Mouse (Mus musculus): ENCODE measurements around the gene Ache.

Ache gene

DNA sequence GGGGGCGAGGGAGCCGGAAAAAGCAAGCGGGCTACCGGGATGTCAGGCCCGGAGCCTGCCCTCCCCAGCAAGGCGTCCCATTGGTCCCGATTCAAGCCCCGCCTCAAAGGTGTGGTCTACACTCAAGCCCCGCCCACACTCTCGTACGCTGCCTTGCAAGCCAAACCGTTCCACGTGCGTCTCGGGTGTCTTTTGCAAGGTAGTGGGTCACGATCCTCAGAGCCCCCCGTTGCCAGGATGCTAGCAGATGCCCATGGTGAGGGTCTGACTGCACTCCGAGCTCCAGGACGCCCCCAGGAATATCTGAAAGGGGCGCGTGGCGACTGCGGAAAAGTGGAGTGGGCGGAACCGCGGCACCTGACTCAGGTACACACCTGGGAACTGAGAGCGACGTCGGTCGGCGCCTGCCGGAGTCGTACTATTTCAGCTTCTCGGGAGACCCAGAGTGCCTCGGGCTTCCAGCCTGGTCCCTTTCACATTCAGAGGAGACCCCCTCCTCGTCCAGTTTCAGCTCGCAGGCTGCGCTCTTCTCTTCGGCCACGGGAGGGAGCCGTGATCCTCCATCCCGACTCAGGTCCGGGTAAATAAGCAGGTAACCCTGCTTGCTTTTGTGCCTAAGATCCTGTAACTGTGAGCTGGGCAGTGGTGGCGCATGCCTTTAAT, 46.3 kb downstream of the Ache start, which contains the start of gene Slc12a9:
TSS of gene Slc12a9 (minus strand) at position 86 of the 663 bp plus-strand sequence.
- peak; percentile 70 for DNase-seq (ENCODE audit: extremely low read depth, low read depth)

DNA sequence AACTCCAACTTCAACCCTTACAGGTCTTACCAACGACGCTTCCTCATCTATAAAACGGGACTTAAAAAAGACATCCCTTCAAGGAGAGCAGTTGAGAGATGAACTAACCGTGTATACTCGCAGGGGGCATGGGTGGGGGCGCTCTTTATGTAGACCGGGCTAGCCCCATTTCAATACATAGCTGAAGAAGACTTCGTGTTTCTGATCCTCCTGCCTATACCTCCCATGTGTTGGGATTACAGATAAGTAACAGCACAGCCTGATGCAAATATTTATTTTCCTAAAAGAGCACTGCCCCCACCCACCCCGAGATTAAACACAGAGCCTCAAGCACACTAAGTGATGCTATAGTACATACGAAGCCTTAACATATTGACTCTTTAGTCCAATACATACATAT, 47.0 kb downstream of the Ache start:
- peak; percentile 17 for DNase-seq (ENCODE audit: extremely low read depth, low read depth)

DNA sequence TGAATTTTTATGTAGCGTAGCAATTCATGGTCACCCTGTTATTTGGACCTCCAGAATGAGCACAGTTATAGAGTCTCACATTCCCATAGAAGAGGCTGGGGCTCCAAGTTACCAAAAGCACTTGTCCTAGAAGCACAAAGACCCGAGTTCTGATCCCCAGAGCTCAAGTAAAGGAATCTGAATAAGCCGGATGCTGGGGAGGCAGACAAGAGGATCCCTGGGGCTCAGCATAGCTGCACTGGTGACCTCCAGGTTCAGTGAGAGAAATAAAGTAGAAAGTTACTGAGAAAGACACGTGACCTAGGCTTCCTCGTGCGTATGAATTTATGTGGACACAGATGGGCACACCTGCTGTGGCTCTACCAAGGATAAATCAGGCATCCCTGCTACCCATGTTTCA, 47.7 kb downstream of the Ache start:
- no peak for DNase-seq (ENCODE audit: extremely low read depth, low read depth)

DNA sequence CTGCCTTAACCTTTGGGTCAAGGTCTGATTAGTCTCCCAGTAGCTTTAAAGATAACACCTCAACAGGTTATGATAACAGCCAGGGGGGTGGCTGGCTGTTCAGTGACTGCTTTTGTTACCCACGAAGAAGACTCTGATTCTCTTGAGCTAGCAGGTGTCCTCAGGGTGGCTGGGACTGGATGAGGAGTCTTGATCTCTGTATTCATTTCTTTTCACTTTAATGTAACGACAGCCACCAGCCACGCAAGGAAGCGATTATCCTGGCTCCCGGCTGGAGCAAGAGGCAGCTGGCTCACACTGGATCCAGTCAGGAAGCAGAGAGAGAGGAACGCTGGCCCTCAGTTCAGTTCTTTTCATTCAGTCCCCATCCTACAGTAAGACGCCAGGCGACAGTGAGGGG, 49.9 kb downstream of the Ache start:
- no peak for DNase-seq (ENCODE audit: extremely low read depth, low read depth)

DNA sequence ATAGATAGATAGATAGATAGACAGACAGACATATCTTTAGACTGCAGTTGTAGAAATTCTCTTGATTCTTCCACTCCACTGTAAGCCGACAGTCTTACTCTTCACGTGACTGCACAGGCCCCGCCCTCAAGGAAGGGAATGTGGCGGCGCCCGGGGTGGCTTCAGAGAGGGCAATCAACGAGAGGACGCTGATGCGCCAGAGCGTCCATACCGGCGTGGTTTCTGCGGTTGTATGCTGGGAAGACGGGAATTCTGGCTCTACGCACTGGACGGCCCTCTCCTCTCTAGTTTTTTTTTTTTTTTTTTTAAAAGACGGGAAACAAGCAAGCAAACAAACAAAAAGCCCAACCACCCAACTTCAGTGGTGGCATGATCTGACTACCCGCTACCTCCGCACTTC, 50.9 kb downstream of the Ache start:
- DNase-seq (ENCODE audit: extremely low read depth, low read depth): peak; percentile 58

DNA sequence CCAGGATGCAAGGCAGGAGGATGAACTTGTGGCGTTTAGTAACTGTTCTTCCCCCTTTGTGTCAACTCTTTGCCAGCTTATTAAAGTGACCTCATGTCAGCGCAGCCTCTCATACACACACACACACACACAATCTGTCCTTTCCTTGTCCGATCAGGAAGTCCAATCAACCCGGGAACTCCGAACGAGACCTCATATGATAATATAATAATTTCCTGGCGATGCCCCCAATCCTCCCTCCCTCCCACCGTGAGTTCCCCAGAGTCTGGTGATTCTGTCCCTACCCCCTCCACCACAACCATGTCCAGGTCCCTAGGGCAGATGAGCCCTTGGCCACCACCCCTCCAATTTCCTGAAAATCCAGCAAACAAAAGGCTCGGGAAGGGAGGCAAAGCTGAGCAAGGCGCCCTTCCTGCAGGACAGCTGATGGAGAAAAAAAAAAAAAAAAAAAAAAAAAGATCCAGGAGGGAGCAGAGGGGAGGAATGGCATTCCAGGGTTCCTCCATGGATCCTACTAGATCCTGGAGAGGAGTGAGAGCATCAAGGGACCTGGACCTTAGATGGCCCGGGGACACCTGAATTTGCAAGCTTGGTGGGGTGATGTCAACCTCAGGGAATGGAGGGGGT, 51.5 kb downstream of the Ache start:
- no peak for DNase-seq (ENCODE audit: extremely low read depth, low read depth)

DNA sequence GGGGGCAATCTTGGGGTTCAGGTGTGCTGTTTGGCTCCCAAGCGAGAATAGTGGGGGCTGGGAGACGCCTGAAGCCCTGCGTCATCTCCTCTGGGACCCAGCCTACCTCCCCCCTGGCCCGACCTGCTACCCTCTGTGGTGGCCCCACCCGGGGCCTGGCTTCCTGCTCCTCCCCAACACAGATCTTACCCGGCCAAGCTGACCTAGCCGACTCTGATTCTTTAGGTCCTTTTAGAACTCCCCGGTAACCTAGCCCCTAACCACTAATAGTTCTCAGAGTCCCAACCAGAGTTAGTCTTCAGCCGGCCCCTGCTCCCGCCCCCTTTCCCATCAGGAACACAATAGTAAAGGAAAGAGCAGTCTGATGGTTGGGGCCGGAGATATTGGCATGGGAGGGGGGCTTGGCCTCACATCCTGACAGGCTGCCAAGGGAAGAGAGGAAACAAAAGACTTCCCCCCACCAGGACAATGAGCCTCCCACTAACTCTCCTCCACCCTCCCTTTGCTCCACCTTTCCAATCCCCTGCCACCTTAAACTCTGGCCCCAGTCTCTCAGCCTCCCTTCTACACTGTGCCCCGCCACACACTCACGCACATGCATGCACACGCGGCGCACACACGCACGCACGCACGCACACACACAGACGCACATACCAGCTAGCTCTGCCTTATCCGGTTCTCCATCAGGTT, 52.1 kb downstream of the Ache start:
- DNase-seq (ENCODE audit: extremely low read depth, low read depth): no peak

DNA sequence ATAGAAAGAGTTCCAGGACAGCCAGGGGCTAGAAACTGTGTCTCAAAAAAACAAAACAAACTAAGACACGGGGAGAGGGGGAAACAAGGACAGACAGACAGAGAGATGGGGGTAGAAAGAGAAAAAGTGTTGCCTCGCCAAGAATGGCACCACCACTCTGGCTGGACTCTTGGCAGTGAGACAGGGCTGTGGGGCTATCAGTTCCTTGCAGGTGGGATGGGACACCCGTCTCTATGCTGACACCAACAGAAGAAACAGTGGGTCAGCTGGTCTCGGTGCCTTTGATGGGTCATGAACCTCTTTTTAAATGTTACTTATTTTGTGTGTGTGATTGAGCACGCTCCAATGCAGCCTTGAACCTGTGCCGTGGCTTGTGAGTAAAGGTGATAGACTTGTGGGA, 52.9 kb downstream of the Ache start:
- no peak for DNase-seq (ENCODE audit: extremely low read depth, low read depth)

DNA sequence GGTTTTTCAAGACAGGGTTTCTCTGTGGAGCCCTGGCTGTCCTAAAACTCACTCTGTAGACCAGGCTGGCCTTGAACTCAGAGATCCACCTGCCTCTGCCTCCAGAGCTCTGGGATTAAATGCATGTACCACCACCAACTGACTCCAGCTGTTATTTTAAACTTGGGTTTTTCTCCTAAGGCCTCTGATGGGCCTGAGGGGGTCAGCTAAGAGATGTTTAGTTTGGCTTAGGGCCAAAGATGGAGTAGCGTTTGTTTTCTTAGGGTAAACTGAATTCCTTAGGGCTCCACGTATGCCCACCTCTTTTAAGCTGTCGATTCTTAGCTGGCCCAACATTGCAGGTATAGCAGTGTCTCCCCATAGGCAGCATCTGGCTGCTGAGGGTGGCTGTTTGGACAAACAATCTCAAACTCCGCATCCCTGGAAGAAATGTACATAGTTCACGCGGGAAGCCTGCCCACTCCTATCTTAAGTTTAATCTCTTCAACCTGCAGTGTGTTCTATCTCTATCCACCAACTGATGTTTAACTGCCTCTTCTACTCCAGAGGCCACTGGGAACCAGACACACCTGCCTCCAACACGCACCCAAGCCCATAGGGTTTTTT, 55.2 kb downstream of the Ache start:
- no peak for DNase-seq (ENCODE audit: extremely low read depth, low read depth)

DNA sequence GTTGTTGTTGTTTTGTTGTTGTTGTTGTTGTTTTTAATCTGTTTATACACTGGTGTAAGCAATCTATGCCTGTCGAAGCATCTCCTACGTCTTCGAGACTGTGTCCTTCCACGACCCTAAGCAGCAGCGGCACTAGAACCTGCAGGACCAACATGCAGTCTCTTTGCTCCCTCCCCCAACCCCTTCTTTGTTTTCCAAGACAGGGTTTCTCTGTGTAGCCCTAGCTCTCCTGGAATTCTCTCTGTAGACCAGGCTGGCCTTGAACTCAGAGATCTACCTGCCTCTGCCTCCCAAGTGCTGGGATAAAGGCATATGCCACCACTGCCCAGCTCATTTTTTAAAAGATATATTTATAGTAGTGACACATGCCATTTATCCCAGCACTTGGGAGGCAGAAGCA, 56.1 kb downstream of the Ache start:
- no peak for DNase-seq (ENCODE audit: extremely low read depth, low read depth)

DNA sequence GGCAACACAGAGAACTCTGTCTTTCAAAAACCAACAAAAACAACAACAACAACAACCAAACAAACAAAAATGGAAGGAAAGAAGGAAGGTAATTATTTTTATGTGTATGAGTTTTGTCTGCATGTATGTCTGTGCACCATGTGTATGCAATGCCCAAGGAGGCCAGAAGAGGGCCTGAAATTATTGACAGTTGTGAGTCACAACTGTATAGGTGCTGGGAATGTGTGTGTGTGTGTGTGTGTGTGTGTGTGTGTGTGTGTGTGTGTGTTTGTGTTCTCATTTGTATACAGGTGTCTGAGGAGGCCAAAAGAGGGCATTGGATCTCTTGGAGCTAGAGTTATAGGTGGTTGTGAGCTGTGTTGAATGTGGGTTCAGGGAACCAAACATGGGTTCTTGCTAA, 56.5 kb downstream of the Ache start:
- no peak for DNase-seq (ENCODE audit: extremely low read depth, low read depth)
